Mouse (Mus musculus) embryonic facial prominence, embryonic 10.5 days (tissue): ENCODE measurements around the gene Fbxo27. TPM values are rescaled to one million over a fixed set of nuclear protein-coding genes. Genes with fewer than 3 reads are reported as not detected.
"Not testable (repeated sequence)": the region's sequence is repeated elsewhere in the genome, so short reads cannot be mapped to it uniquely, and the experiment has no call there.

ENCODE experiments used
- DNase-seq: peaks from one replicate; pipeline ENCODE4 v3.0.0-alpha.2; 2017; ENCODE audit warnings: low spot score
- H3K27ac ChIP-seq: fragments of 300-500 bp; sonication (generic); replicated peaks from 2 replicates; pipeline ENCODE4 v1.5.1; 2016; ENCODE audit warnings: mild to moderate bottlenecking
- H3K27me3 ChIP-seq: fragments of 300-500 bp; sonication (generic); replicated peaks from 2 replicates; pipeline ENCODE4 v1.6.1; 2016; ENCODE audit warnings: low read depth, mild to moderate bottlenecking; ENCODE audit not compliant: poor library complexity, severe bottlenecking
- H3K36me3 ChIP-seq: fragments of 300-500 bp; sonication (generic); replicated peaks from 2 replicates; pipeline ENCODE4 v1.6.1; 2016; ENCODE audit warnings: mild to moderate bottlenecking, moderate library complexity
- H3K4me1 ChIP-seq: fragments of 300-500 bp; sonication (generic); 2 replicates; pipeline ENCODE4 v1.6.1; 2016
- H3K4me3 ChIP-seq: fragments of 300-500 bp; sonication (generic); 2 replicates; pipeline ENCODE4 v1.5.1; 2016; ENCODE audit warnings: mild to moderate bottlenecking, moderate library complexity
- H3K9me3 ChIP-seq: fragments of 300-500 bp; sonication (generic); 2 replicates; pipeline ENCODE4 v1.6.1; 2016; ENCODE audit warnings: mild to moderate bottlenecking
- WGBS: fragments of 180-500 bp; shearing (Covaris S2); methylation state at CpG from one replicate; pipeline ENCODE4 v1.1.7; 2016; 5-methylcytosine and 5-hydroxymethylcytosine counted together
- polyA plus RNA-seq: library from polyadenylated mRNA; unstranded; fragments of >200 nt; fragmentation: Nextera tagmentation; extraction: Ambion mirVana; gene quantifications from 2 replicates; pipeline ENCODE4 v1.2.1, GENCODE M21; 2016

Fbxo27 gene
- polyA plus RNA-seq, 1 experiment from 2014 or later, result 7.8 TPM

DNA sequence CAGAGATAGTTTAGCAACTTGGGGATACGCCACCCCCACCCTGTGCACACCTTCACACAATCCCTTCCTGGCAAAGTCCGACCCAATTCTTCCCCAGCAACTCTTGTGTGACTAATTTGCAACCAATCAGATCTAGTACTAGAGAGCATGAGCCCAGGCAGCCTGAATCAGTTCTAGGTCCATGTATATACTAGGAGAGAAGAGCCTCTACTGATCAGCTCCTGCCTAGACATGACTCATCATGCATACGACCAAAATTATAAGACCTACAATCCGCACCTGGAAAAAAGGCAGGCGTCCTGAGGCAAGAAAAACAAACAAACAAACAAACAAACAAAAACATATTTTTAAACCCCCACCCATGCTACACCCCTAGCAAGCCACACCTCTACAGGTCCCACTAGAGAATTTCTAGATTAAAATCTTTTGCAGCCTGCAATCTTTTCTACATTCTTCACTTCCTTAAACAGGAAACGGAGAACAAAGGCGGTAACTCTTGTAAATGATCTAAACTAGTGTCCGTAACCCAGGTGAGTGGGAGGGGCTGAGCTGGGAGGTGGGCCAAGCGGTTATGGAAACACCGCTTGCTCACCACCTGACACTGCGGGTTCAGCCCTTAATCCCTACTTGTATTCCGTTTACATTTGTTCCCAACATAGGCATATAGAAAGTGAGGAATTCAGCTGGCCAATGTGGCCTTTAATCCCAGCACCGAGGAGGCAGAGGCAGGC is 15.7 kb upstream of the Fbxo27 start:
- no peaks in the 10 kb centered on the region for H3K36me3 ChIP-seq
- no peak for DNase-seq
- no peaks in the 10 kb centered on the region for H3K9me3 ChIP-seq
- H3K4me3 ChIP-seq, result no peak overlapping the region
- H3K27ac ChIP-seq, result no peak overlapping the region
- no peaks in the 10 kb centered on the region for H3K4me1 ChIP-seq
- no peaks in the 10 kb centered on the region for H3K27me3 ChIP-seq
- 86% methylated on average over 13 of the region's 13 CpGs for WGBS

DNA sequence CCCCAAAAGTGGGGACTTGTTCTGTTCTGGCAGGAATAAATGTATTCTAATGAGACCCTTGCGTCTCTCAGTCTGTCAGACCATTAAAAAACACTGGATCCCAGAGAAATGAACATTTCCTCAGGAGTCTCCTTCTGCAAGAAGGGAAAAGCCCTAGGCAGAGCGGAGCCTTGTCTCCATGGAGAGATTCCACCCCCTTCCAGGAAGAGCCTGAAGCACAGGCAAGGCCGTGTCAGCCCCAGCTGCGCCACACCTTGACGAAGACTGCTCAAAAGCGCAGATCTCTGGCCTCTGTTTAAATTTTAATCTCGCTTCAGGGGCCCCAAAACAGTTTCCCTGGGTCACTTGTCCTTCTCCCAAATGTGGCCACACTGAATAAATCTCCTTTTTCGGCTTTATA is 15.0 kb upstream of the Fbxo27 start:
- DNase-seq, result no peak
- H3K9me3 ChIP-seq, result no peaks in the 10 kb centered on the region
- no peak overlapping the region for H3K4me3 ChIP-seq
- no peaks in the 10 kb centered on the region for H3K4me1 ChIP-seq
- H3K27ac ChIP-seq, result no peak overlapping the region
- no peaks in the 10 kb centered on the region for H3K36me3 ChIP-seq
- 91% methylated on average over 8 of the region's 8 CpGs for WGBS
- no peaks in the 10 kb centered on the region for H3K27me3 ChIP-seq

DNA sequence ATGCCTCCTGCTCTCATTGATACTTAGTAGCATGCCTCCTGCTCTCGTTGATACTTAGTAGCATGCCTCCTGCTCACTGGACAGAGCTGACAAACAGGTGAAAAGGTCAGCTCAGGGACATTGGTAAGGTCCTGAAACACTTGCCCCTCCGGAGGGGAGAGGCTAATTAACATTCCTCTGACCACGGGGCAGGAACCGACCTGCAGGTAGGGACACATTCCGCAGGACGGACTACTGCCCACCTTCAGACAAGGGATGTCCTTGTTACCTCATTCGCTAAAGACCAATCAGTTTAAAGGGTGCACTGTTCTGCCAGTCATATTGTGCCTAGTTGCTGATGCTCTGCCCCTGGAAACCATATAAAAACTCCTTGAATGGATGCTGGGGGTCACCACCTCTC is 1.6 kb upstream of the Fbxo27 start:
- H3K4me3 ChIP-seq, result no peak overlapping the region
- H3K27ac ChIP-seq, result no peak overlapping the region
- H3K27me3 ChIP-seq, result peaks cover 28% of the 10 kb centered on the region
- no peaks in the 10 kb centered on the region for H3K36me3 ChIP-seq
- no peaks in the 10 kb centered on the region for H3K9me3 ChIP-seq
- peaks cover 27% of the 10 kb centered on the region for H3K4me1 ChIP-seq
- WGBS, result 66% methylated on average over 7 of the region's 7 CpGs
- no peak for DNase-seq

DNA sequence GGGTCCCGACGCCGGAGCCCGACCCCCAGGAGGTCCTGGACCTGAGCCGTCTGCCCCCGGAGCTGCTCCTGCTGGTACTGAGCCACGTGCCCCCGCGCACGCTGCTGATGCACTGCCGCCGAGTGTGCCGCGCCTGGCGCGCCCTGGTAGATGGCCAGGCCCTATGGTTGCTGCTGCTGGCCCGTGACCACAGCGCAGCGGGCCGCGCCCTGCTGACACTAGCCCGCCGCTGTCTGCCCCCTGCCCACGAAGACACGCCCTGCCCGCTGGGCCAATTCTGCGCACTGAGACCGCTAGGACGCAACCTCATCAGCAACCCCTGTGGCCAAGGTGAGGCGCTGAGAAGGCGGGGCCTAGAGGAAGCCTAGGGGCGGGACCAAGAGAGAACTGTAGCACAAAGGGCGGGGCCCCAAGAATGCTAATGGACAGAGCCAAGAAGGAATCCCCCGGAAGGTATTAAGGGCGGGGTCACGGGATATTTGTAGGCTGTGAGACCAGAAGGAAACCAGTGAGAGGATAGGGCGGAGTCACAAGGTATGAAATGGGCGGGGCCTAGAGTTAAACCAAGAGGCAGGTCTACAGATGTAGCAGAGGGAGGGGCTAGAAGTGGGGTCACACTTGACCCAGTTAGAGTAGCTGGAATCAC is 795 bp downstream of the Fbxo27 start:
- H3K4me1 ChIP-seq, result peaks cover 27% of the 10 kb centered on the region
- H3K27me3 ChIP-seq, result peaks cover 28% of the 10 kb centered on the region
- peak; percentile 89 for DNase-seq
- H3K9me3 ChIP-seq, result no peaks in the 10 kb centered on the region
- H3K27ac ChIP-seq, result peak overlapping the region; percentile 72
- H3K4me3 ChIP-seq, result peak overlapping the region; percentile 65
- H3K36me3 ChIP-seq, result peaks cover 4% of the 10 kb centered on the region; the same call in 1 of the 2 replicates
- under 1% methylated on average over 38 of the region's 38 CpGs for WGBS

DNA sequence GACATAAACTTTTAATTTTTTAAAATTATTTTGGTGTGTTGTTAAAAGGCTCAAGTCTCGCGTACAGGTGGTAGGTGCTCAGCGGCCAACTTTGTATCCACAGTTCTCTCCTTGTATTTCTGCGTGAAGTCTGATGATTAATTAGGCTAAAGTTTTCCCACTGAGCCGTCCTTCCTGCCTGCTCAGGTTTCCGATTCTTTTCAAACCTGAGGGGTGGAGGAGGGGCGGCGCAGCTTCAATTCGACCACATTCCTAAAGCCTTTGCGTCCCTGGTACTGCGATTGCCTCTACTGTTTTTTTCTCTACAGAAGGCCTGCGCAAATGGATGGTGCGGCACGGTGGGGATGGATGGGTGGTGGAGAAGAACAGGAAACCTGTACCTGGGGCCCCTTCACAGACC is 1.8 kb downstream of the Fbxo27 start:
- Histone ChIP-seq H3K27me3 (peaks cover 28% of the 10 kb centered on the region), H3K27ac (peak overlapping the region; percentile 67), H3K36me3 (peaks cover 7% of the 10 kb centered on the region; the same call in 1 of the 2 replicates), H3K9me3 (no peaks in the 10 kb centered on the region), H3K4me3 (peak overlapping the region; percentile 65), H3K4me1 (peaks cover 27% of the 10 kb centered on the region)
- peak; percentile 73 for DNase-seq
- WGBS, result 4% methylated on average over 14 of the region's 14 CpGs

DNA sequence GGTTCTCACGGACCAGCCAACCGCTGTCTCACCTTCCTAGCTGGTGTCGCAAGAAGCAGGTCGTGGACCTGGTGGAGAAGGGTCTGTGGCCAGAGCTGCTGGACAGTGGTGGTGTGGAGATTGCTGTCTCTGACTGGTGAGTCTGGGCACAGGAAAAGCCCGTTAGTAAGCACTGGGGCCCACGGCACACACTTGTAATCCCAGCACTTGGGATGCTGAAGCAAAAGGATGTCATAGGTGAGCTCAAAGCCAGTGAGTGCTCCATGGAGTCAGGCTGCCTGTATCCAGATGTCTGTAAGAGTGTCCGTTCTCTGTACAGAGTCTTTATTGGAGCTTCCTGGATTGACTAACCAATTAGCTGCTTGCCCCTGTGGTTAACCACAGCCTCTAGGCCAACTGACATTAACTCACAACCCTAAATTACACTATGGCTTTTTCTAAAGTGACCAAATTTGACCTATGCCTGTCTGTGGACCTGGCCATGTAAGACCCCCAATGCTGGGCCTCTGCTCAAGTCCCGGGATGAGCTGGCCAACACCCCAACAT is 2.4 kb downstream of the Fbxo27 start:
- Histone ChIP-seq H3K4me3 (peak overlapping the region; percentile 65), H3K36me3 (peaks cover 12% of the 10 kb centered on the region; the same call in 1 of the 2 replicates), H3K27me3 (peaks cover 28% of the 10 kb centered on the region), H3K4me1 (peaks cover 27% of the 10 kb centered on the region), H3K27ac (peak overlapping the region; percentile 67), H3K9me3 (peaks cover 4% of the 10 kb centered on the region; the same call in 1 of the 2 replicates)
- no peak for DNase-seq
- WGBS, result 45% methylated on average over 8 of the region's 8 CpGs

DNA sequence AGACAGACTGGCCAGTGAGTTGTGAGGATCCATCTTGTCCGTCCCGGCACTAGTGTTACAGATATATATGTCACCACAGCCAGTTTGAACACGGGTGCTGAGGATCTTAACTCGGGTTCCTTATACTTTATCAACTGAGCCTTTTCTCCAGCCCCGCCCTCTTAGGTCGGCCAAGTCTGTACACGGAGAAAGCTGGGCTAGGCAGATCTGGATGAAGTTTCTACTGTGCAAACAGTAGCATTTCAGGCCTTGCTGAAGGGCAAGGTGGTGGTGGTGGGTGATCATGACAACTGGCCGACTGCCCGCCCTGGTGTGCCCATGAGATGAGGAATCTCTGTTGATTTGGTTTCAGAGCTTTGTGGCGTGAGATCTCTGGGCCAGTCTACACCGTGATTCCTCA is 4.6 kb downstream of the Fbxo27 start:
- no peak overlapping the region for H3K27ac ChIP-seq
- WGBS, result 94% methylated on average over 11 of the region's 11 CpGs
- no peak overlapping the region for H3K4me3 ChIP-seq
- H3K36me3 ChIP-seq, result peaks cover 19% of the 10 kb centered on the region
- peaks cover 27% of the 10 kb centered on the region for H3K4me1 ChIP-seq
- H3K9me3 ChIP-seq, result peaks cover 9% of the 10 kb centered on the region; the same call in 1 of the 2 replicates
- no peak for DNase-seq
- H3K27me3 ChIP-seq, result peaks cover 24% of the 10 kb centered on the region

DNA sequence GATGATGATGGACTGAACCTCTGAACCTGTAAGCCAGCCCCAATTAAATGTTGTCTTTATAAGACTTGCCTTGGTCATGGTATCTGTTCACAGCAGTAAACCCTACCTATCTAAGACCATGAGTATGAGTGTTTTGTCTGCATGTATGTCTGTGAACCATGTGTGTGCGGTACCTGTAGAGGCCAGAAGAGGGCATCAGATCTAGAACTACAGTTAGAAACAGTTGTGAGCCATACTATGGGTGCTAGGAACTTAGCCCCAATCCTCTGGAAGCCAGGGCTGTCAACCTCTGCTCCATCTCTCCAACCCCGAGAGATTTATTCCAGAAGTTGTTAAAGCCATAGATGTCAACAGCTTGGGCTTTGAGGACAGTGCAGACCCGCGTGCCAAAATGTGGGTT is 7.6 kb downstream of the Fbxo27 start:
- no peak overlapping the region for H3K27ac ChIP-seq
- 97% methylated on average over 4 of the region's 4 CpGs for WGBS

DNA sequence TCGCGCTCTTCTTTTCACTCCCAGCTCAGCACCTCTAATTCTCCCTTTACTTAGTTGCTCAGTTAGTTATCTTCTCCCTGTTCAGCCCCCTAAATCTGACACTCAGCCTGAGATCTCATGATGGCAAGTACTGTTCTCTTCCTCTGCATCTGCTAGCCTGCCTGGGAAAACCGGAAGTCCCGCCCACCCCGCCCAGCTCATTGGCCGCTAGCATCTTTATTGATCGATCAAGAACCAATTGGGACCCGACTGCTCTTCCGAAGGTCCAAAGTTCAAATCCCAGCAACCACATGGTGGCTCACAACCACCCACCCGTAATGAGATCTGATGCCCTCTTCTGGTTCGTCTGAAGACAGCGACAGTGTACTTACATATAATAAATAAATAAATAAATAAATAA is 8.7 kb downstream of the Fbxo27 start:
- H3K27me3 ChIP-seq, H3K4me3 ChIP-seq, H3K4me1 ChIP-seq, H3K27ac ChIP-seq, DNase-seq, H3K9me3 ChIP-seq: not testable (repeated sequence)
- peaks cover 19% of the 10 kb centered on the region for H3K36me3 ChIP-seq
- WGBS, result 95% methylated on average over 12 of the region's 12 CpGs

More for the DNA sequence above, 7.6 kb downstream of the Fbxo27 start:
- H3K4me3 ChIP-seq, result no peak overlapping the region
- no peaks in the 10 kb centered on the region for H3K4me1 ChIP-seq
- DNase-seq, result no peak
- peaks cover 19% of the 10 kb centered on the region for H3K36me3 ChIP-seq
- H3K27me3 ChIP-seq, result no peaks in the 10 kb centered on the region
- H3K9me3 ChIP-seq, result peaks cover 9% of the 10 kb centered on the region; the same call in 1 of the 2 replicates

DNA sequence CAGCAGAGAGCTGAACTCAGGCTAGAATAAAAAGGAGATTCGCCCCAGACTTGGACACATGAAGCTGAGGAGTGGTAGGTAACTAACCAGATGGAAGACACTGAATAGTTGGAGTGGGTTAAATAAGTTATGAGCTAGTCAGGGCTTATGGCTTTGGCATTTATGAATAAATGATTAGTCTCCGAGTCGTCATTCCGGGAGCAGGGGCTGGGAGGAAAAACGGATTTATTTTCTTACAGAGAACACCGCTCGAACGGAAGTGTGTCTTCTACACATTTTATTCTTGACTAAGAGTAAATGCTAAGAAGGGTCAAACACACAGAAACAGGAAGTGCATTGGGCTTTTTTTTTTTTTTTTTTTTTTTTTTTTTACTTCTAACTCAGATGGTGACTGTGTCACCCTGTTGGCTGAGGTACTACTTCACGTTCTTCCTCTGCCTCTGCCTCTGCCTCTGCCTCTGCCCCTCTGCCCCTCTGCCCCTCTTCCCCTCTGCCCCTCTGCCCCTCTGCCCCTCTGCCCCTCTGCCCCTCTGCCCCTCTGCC is 10.0 kb downstream of the Fbxo27 start:
- H3K27ac ChIP-seq, result no peak overlapping the region
- peaks cover 19% of the 10 kb centered on the region for H3K36me3 ChIP-seq
- no peak overlapping the region for H3K4me3 ChIP-seq
- no peaks in the 10 kb centered on the region for H3K27me3 ChIP-seq
- 77% methylated on average over 9 of the region's 9 CpGs for WGBS
- DNase-seq, result no peak
- H3K9me3 ChIP-seq, result peaks cover 9% of the 10 kb centered on the region; the same call in 1 of the 2 replicates
- no peaks in the 10 kb centered on the region for H3K4me1 ChIP-seq

DNA sequence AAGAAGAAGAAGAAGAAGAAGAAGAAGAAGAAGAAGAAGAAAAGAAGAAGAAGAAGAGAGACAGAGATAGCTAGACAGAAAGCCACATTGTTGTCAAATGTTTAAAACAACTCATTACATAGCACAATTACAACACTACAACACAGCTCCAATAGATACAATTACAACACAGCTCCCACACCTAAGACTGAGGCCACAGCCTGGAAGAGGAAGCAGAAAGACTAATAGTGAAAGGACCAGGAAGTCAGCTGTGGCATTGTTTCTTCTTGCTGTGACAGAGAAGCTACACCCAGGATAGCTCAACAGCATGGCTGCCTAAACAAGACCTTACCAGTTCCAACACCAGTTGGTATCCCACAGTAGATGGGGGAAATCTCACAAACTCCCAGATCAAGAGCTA is 16.8 kb downstream of the Fbxo27 start:
- H3K4me1 ChIP-seq, result peaks cover 4% of the 10 kb centered on the region

DNA sequence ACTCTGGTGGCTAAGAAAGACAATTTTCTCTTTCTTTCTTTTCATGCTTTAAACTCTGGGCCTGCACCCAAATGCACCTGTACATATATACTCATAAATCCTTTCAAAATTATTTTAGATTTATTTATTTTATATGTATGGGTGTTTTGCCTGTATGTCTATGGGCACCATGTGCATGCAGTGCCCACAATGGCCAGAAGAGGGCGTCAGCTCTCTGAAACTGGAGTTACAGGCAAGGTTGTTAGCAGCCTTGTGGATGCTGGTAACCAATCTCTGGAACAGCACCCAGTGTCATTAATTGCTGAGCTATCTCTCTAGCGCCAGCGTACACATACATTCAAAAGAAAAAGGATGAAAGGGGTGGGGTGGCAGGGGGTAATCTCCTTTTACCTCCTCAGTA is 18.3 kb downstream of the Fbxo27 start:
- Histone ChIP-seq H3K4me3 (no peak overlapping the region), H3K4me1 (peaks cover 5% of the 10 kb centered on the region)
- 66% methylated on average over 3 of the region's 3 CpGs for WGBS

More for the DNA sequence above, 16.8 kb downstream of the Fbxo27 start:
- no peak for DNase-seq
- peaks cover 1% of the 10 kb centered on the region; the same call in 1 of the 2 replicates for H3K27me3 ChIP-seq
- no peaks in the 10 kb centered on the region for H3K36me3 ChIP-seq
- H3K4me3 ChIP-seq, result no peak overlapping the region
- no peaks in the 10 kb centered on the region for H3K9me3 ChIP-seq
- H3K27ac ChIP-seq, result no peak overlapping the region

More for the DNA sequence above, 18.3 kb downstream of the Fbxo27 start:
- H3K27me3 ChIP-seq, result peaks cover 10% of the 10 kb centered on the region; the same call in 1 of the 2 replicates
- H3K36me3 ChIP-seq, result no peaks in the 10 kb centered on the region
- H3K27ac ChIP-seq, result no peak overlapping the region
- DNase-seq, result no peak
- no peaks in the 10 kb centered on the region for H3K9me3 ChIP-seq
